Mouse (Mus musculus): ENCODE measurements around the gene Atp5mpl.
A peak's percentile ranks its signal among the peaks of the same experiment; 100 is the strongest.
"Not testable (repeated sequence)": the region's sequence is repeated elsewhere in the genome, so short reads cannot be mapped to it uniquely, and the experiment has no call there.

Atp5mpl gene

GRCm38 (mm10) chr12:111946716-111947115, 20.1 kb downstream of the Atp5mpl start:
- peak; percentile 58 for DNase-seq

DNA sequence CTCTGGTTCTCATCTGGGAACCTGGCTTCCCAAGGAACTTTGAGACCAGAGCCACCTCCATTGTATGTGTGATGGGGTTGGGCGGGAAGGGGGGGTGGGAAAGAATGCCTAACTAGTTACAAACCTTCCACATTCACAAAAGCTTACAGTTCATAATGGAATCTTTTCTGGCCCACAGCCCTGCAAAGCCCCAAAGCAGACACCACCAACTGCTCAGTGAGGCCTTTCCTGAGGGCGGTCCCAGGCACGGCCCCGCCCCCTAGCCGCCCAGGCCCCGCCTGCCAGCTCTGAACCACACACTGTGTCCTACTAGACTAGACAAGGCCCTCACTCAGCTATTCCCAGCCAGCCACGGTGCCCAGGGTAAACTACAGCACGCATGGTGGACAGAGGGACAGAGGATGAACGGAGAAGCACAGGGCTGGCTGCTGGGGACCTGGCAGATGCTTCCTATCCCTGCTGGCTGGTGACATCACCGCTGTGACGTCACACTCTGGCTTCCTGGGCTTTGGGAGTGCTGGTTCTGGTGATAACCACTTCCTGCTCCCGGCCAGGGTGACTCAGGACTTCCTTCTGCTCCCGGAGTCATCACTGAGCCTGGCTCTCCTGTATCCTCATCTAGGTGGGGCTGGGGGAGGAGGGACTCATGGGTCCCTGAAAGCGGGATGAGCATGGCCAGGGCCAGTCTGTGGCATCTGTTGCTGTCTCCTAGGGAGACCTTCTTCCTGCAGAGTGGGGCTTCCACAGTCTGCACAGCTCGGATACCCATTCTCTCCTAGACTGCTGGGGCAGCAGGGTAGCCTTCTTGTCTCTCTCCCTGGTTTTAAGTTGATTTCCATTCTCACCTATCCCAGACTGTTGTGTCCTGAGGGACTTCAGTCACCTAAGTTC, 20.8 kb downstream of the Atp5mpl start:
- not testable (repeated sequence) for DNase-seq

- no peak for DNase-seq
Observed at GRCm38 (mm10) chr12:111945115-111945514, 21.7 kb downstream of the Atp5mpl start.

GRCm38 (mm10) chr12:111944065-111944987, 22.5 kb downstream of the Atp5mpl start:
- DNase-seq, result not testable (repeated sequence)

DNA sequence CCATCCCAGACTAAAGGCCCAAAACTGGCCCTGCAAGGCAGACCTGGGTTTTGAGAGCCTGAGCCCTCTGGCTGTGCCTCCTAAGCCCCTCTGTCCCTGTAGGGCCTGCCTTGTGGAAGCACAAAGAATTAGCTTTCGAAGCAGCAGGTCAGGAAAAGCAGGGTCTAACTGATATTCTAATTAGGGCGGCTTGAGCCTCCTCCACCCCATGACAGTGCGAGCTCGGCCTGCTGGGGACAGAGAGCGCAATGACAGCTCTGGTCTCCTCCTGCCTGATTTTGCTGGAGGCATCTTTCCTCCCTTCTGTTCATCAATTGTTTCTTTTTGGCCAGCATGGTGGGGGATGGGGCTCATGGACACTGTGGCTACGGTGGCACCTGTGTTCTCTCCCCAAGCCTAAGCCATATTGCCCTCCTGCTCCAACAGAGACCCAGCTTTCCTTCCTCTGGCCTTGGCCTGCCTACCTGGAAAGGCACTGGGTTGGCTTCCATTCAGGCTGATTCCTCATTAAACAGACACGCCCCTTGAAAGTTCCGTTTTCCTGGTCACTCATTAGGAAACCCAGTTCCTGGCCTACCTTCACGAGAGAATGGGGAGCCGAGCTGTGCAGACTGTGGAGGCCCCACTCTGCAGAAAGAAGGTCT, 23.2 kb downstream of the Atp5mpl start:
- DNase-seq, result no peak

DNA sequence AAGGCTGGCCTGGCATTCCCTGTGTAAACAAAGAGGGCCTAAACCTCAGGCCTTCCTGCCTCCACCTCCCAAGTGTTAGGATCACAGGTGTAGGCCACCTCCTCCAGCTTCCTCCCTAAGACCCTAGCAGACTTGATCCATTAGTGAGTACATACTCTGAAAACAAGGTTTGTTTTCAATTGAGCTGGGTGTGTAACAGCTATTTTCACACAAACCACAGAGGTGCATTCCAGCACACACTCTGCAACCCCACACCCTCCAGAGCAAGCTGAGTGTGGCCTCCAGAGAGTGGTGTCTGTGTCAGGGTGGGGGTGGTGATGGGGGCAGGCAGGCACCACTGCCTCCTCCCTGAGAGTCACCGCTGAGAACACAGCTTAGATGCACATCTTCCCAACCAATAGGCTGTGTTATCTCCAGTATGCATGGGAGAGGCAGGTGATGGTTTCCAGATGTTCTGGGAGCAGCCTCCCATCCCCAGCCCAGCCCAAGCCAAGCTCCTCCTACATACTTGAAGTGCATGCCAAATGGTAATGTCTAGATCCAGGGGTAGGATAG, 28.1 kb downstream of the Atp5mpl start:
- no peak for DNase-seq

DNA sequence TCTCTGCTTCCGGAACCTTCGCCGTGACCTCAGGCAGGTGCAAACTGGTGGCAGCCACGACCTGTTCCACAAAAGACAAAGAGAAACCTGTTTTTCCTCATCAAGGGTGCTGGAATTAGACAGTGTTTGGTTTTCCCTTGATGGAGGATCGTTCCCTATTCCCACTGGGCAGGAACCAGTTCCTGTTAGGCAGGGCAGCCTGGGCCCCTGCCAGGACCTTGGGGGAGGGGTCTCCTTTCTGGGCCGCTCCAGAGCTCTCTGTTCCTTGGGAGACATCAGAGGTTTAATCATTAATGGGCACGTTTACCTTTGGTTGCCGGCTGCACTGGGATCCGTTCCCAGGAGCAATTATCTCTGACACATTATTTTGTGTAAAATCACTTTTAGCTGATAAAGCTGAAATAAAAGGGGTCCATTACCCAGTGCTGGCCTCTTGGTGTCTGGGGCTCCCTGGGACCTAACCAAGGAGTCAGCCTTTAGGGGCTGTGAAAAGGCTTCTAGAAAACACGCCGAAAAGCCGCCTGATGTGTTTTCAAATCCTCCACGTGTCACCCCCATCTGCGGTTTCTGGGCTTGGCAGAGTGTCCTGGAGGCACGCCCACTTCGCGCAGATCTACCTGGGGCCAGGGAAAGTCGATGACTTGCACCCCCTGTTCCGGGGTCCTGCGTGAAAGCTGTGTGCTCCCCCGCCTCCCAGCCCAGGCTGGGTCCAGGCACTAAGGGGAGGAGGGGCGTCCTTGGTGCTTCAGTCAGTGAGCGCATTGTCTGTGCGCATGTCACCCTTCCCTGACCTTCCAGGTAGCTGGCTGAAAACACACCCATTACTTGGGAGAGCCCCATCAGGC, 29.8 kb downstream of the Atp5mpl start:
- no peak for DNase-seq

GRCm38 (mm10) chr12:111933971-111934370, 32.8 kb downstream of the Atp5mpl start:
- no peak for DNase-seq

- no peak for DNase-seq
Observed at GRCm38 (mm10) chr12:111933032-111933704, 33.6 kb downstream of the Atp5mpl start.

GRCm38 (mm10) chr12:111932513-111932912, 34.3 kb downstream of the Atp5mpl start:
- no peak for DNase-seq

GRCm38 (mm10) chr12:111931411-111932025, 35.3 kb downstream of the Atp5mpl start:
- no peak for DNase-seq

- DNase-seq, result no peak
Observed at GRCm38 (mm10) chr12:111928411-111928966, 38.3 kb downstream of the Atp5mpl start.

DNA sequence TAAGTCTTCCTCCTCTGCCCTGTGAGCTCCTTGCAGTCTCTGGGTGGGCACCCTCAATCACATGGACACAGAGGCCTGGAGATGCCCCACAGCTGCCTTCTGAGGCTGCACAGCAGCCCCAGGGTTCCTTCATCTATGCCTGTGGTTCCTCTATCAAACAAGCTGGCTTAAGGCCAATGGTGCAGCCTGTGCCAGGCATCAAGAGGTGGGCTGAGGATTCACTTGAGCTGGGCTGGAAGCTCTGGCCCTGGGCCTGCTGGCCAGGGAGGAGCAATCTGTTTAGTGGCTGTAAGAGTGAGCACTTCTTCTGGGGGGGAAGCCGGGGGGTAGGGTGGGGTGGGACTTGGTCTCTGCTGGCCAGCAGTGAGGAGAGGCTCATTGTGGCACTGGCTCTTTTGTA, 39.4 kb downstream of the Atp5mpl start:
- DNase-seq, result no peak

DNA sequence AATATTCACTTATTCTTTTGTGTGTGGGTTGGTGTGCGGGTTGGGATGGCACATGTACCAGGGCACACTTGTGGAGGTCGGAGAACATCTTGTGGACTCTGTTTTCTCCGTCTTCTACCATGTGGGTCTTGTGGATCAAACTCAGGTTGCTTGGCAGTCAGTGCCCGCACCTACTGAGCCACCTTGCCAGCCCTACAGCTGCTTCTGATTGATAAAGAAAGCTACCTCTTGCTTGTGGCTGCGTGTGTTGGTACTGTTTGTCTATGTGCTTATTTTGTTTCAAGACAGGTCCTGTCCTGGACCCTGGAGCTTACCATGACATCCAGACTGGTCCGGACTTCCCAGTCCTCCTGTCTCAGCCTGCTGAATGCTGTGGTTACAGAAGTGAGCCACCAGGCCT, 43.7 kb downstream of the Atp5mpl start:
- no peak for DNase-seq

DNA sequence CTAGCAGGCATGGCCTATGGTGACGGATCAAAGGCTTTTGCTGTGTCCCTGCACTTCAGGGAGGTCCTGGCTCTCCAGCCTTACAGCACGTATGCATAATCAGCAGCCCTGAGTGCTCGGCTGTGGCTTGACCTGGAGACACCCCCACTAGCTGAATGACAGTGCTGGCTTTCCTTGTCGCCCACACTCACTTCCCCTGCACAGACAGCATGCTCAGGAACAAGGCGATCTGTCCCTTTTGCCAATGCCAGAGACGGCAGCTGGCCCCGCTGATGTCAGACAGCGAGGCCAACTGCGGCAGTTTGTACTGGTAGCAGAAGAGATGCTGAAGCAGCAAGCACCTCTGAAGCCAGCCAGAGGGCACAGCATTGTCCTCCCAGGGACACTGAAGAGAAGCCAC, 46.7 kb downstream of the Atp5mpl start:
- no peak for DNase-seq

DNA sequence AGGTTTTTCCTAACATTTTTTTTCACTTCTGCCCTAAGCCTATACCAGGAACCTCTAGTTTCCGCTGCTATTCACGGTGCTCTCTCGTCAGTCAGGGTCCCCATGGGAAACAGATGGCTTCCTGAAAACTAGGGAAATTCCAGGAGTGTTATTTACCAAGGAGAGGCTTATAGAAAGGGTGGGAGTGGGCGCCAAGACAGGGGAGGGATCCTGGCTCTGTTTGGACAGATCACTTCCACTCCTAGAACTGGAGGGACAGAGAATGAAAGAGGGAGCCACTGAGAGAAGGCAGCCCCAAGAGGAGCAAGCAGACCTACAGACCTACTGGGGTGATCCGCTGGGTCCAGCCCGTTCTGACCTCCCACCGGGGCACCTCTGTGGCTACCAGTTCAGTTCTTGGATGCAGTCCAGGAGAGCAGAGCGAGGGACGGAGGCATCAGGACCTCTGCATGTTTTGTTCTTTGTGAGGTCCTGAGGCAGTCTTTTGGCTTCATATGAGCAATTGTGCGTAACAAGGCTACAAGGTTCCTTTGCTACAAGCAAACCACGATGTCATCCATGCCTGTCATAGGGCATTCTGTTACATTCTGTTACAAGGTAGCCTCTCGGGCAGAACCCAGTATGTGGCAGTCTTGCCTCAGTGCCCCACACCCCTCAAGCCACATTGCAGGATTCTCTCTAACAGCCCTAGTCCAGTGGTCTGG, 50.1 kb downstream of the Atp5mpl start:
- DNase-seq, result no peak

DNA sequence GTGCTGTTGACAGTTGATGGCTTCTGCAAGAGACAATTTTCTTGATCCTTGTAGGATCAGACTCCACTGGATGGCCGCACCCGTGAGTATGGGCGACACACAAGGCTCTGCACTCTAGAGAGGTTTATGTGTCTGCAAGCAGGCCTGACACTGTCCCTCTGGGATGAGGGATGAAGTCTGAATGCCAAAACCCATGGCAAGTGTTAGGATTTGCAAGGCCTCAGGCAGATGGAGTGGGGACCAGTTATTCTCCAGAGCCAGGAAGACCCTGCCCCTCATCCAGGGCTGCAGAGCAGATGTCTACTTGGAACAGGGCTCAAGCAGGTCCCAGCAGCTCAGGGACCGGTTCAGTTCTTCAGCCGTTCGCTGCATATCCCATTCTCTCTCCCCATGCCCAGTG, 51.0 kb downstream of the Atp5mpl start:
- no peak for DNase-seq

GRCm38 (mm10) chr12:111914031-111914430, 52.7 kb downstream of the Atp5mpl start:
- DNase-seq, result peak; percentile 56

GRCm38 (mm10) chr12:111912802-111913201, 54.0 kb downstream of the Atp5mpl start:
- no peak for DNase-seq

GRCm38 (mm10) chr12:111911796-111912195, 55.0 kb downstream of the Atp5mpl start:
- no peak for DNase-seq
